In the genomic region with DNA sequence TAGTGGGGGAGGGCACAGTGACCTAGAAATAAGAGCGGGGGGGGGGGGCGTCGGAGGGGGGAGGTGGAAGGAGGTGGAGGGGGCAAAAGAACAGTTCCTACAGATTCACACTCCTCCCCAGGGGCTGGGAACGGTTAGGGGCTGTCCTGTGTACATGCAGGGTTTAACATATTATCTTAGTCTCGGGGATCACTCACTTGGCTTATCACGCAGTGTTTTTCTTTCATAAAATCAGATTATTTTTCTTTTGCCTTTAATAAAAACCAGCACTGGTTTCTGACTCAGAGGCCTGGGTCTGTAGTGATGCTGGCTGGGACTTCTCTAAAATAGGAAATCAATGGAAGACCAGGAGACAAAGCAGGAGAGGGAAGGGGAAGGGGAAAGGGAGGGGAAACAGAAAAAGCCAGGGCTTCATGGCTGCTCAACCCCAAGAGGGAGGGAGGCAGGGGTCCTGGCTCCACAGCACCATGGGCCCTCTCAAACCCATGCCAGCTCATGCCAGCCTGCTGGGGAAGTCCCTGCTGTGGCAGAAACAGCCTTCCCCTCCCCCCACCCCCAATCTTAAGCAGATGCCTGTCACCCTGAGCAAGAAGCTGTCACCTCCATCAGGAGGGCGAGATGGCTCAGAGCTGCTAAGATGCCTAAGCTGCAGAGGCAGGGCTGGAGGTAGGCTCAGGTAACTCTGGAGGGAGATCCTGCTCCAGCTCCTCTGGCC, we compare ENCODE assay signal across 10 mouse cellular contexts.
DNase-seq lines count a peak whose midpoint lies in the region; ATAC-seq and TF ChIP-seq lines count a peak whose summit lies in the region.
"Had no signal": no experiment of that assay in that cellular context is flagged by ENCODE, and none has a peak within 500 bp of the region (broad histone marks: within the 10 kb centered on the region; RNA-seq: fewer than 3 reads in every experiment).

No protein-coding gene starts in this region.

- H3K27me3 ChIP-seq in kidney, postnatal 0 days (ENCODE audit: insufficient read depth, low read length): no peaks in the 10 kb centered on the region
- no peaks in the 10 kb centered on the region for H3K27me3 ChIP-seq in embryonic facial prominence, embryonic 14.5 days (replicated peaks; ENCODE audit: control insufficient read depth, insufficient read depth, low read length)
- no peaks in the 10 kb centered on the region for H3K27me3 ChIP-seq in hindbrain, embryonic 15.5 days
- no peaks in the 10 kb centered on the region for H3K27me3 ChIP-seq in neural tube, embryonic 13.5 days

- WGBS in kidney, postnatal 0 days: 25% methylated on average over 5 of the region's 7 CpGs
- WGBS in embryonic facial prominence, embryonic 14.5 days: 12% methylated on average over 6 of the region's 7 CpGs
- 11% methylated on average over 6 of the region's 7 CpGs for WGBS in hindbrain, embryonic 15.5 days
- 26% methylated on average over 7 of the region's 7 CpGs for WGBS in neural tube, embryonic 13.5 days

- H3K9ac ChIP-seq in kidney, postnatal 0 days (ENCODE audit: low read depth, low read length): no peak overlapping the region
- H3K9ac ChIP-seq in embryonic facial prominence, embryonic 14.5 days (ENCODE audit: low read depth, low read length): no peak overlapping the region
- H3K9ac ChIP-seq in hindbrain, embryonic 15.5 days: no peak overlapping the region
- H3K9ac ChIP-seq in neural tube, embryonic 13.5 days: peak overlapping the region; percentile 43
- H3K9ac ChIP-seq: liver, embryonic 15.5 days had no signal

- no peaks in the 10 kb centered on the region for H3K9me3 ChIP-seq in kidney, postnatal 0 days (replicated peaks; ENCODE audit: low read length)
- H3K9me3 ChIP-seq in embryonic facial prominence, embryonic 14.5 days (ENCODE audit: control insufficient read depth, low read length): no peaks in the 10 kb centered on the region
- H3K9me3 ChIP-seq in hindbrain, embryonic 15.5 days: no peaks in the 10 kb centered on the region; the same call in 1 of the 2 replicates
- no peaks in the 10 kb centered on the region for H3K9me3 ChIP-seq in neural tube, embryonic 13.5 days
- H3K9me3 ChIP-seq: liver, embryonic 15.5 days had no signal

- TF ChIP-seq CTCF in kidney, postnatal 0 days (IDR thresholded peaks at IDR 0.05; ENCODE audit: low read depth): no peak

- no peak overlapping the region for H3K4me3 ChIP-seq in kidney, postnatal 0 days (replicated peaks; ENCODE audit: low read depth, low read length)
- H3K4me3 ChIP-seq in embryonic facial prominence, embryonic 14.5 days (ENCODE audit: low read depth, low read length): no peak overlapping the region
- no peak overlapping the region for H3K4me3 ChIP-seq in hindbrain, embryonic 15.5 days
- no peak overlapping the region for H3K4me3 ChIP-seq in neural tube, embryonic 13.5 days
- H3K4me3 ChIP-seq: liver, embryonic 15.5 days had no signal

- no peak overlapping the region for H3K4me2 ChIP-seq in kidney, postnatal 0 days (ENCODE audit: low read length)
- no peak overlapping the region for H3K4me2 ChIP-seq in embryonic facial prominence, embryonic 14.5 days (ENCODE audit: low read depth, low read length)
- no peak overlapping the region for H3K4me2 ChIP-seq in hindbrain, embryonic 15.5 days
- H3K4me2 ChIP-seq in neural tube, embryonic 13.5 days: no peak overlapping the region
- H3K4me2 ChIP-seq: liver, embryonic 15.5 days had no signal

- ATAC-seq in kidney, postnatal 0 days (replicated peaks; ENCODE audit: low FRiP score, low read depth): no peak
- ATAC-seq in embryonic facial prominence, embryonic 14.5 days (ENCODE audit: low read depth): 0 out of 2 replicates have a peak, but pooled peaks have one; percentile 38
- ATAC-seq in hindbrain, embryonic 15.5 days (ENCODE audit: low FRiP score, low read depth): peak; percentile 32; the same call in 1 of the 2 replicates
- ATAC-seq in neural tube, embryonic 13.5 days (ENCODE audit: low read depth): 0 out of 2 replicates have a peak, but pooled peaks have one; percentile 19

- 0 out of 2 replicates have a peak overlapping the region, but pooled peaks have one; percentile 14 for H3K27ac ChIP-seq in kidney, postnatal 0 days
- H3K27ac ChIP-seq in embryonic facial prominence, embryonic 14.5 days (replicated peaks; ENCODE audit: low read depth, low read length): 0 out of 2 replicates have a peak overlapping the region, but pooled peaks have one; percentile 3
- peak overlapping the region; percentile 85 for H3K27ac ChIP-seq in hindbrain, embryonic 15.5 days (replicated peaks)
- peak overlapping the region; percentile 71 for H3K27ac ChIP-seq in neural tube, embryonic 13.5 days (replicated peaks)
- H3K27ac ChIP-seq: liver, embryonic 15.5 days had no signal

- H3K36me3 ChIP-seq in kidney, postnatal 0 days (ENCODE audit: insufficient read depth, low read length): no peaks in the 10 kb centered on the region
- H3K36me3 ChIP-seq in embryonic facial prominence, embryonic 14.5 days (ENCODE audit: control insufficient read depth, insufficient read depth, low read length): no peaks in the 10 kb centered on the region
- H3K36me3 ChIP-seq in hindbrain, embryonic 15.5 days: no peaks in the 10 kb centered on the region
- H3K36me3 ChIP-seq in neural tube, embryonic 13.5 days: no peaks in the 10 kb centered on the region
- H3K36me3 ChIP-seq: liver, embryonic 15.5 days had no signal

- no peaks in the 10 kb centered on the region for H3K4me1 ChIP-seq in kidney, postnatal 0 days (replicated peaks; ENCODE audit: insufficient read depth, low read length)
- peaks cover 16% of the 10 kb centered on the region for H3K4me1 ChIP-seq in embryonic facial prominence, embryonic 14.5 days (ENCODE audit: control insufficient read depth, insufficient read depth, low read length)
- peaks cover 52% of the 10 kb centered on the region for H3K4me1 ChIP-seq in hindbrain, embryonic 15.5 days (replicated peaks)
- H3K4me1 ChIP-seq in neural tube, embryonic 13.5 days (replicated peaks): peaks cover 38% of the 10 kb centered on the region
- H3K4me1 ChIP-seq: liver, embryonic 15.5 days had no signal

- DNase-seq in kidney, postnatal 0 days (ENCODE audit: low spot score): peak; percentile 41
- no peak for DNase-seq in kidney, postnatal 10 days
- peak; percentile 73 for DNase-seq in embryonic facial prominence, embryonic 14.5 days (ENCODE audit: low spot score)
- DNase-seq in gastrocnemius, adult 8-10 months (ENCODE audit: low spot score in 2 of 2): no peak
- DNase-seq in kidney, postnatal 36 days: no peak
- no peak for DNase-seq in spleen, adult 12 weeks (ENCODE audit: low spot score)
- DNase-seq: cerebellum, adult 11-12 months had no signal

Comparison
In these comparisons a context has a peak if more than half of its experiments do, and no peak if none do; other contexts are left out.
1. DNase-seq: peak in kidney, postnatal 0 days (single experiment) and embryonic facial prominence, embryonic 14.5 days (single experiment); none in kidney, postnatal 10 days (single experiment), gastrocnemius, adult 8-10 months (0 of 2), kidney, postnatal 36 days (0 of 2) and spleen, adult 12 weeks (single experiment).
2. H3K27ac ChIP-seq: peak in every context shown above with its lines; median percentile 85 in hindbrain, embryonic 15.5 days; 71 in neural tube, embryonic 13.5 days; 14 in kidney, postnatal 0 days; 3 in embryonic facial prominence, embryonic 14.5 days.